Mouse (Mus musculus) small intestine, adult 2 months (tissue): ENCODE measurements around the gene Dact2. TPM values are rescaled to one million over a fixed set of nuclear protein-coding genes. Genes with fewer than 3 reads are reported as not detected.

Source experiments
- H3K27ac ChIP-seq: fragments of 200-500 bp; 2 replicates; pipeline ENCODE4 v1.5.1; 2012; ENCODE audit warnings: low read depth, low read length, control low read depth, inconsistent platforms; ENCODE audit not compliant: insufficient read depth
- H3K27me3 ChIP-seq: fragments of 200-500 bp; 2 replicates; pipeline ENCODE4 v1.6.1; 2012; ENCODE audit warnings: mild to moderate bottlenecking, moderate library complexity, low read length, inconsistent platforms; ENCODE audit not compliant: control insufficient read depth, insufficient read depth
- H3K36me3 ChIP-seq: fragments of 200-500 bp; 2 replicates; pipeline ENCODE4 v1.6.1; 2012; ENCODE audit warnings: mild to moderate bottlenecking, low read length, control low read depth, inconsistent platforms; ENCODE audit not compliant: control insufficient read depth, insufficient read depth
- H3K4me1 ChIP-seq: fragments of 200-500 bp; 2 replicates; pipeline ENCODE4 v1.6.1; 2012; ENCODE audit warnings: low read length, inconsistent platforms, mixed read lengths; ENCODE audit not compliant: control insufficient read depth, insufficient read depth, insufficient read length
- H3K4me3 ChIP-seq: fragments of 200-500 bp; 2 replicates; pipeline ENCODE4 v1.5.1; 2012; ENCODE audit warnings: low read depth, mild to moderate bottlenecking, control low read depth, inconsistent platforms, low read length, moderate library complexity
- CTCF ChIP-seq: fragments of 200-500 bp; IDR thresholded peaks from 2 replicates; pipeline ENCODE4 v1.5.1; 2012; ENCODE audit warnings: low read depth, mild to moderate bottlenecking, control low read depth, inconsistent platforms, low read length, moderate library complexity, mixed read lengths; ENCODE audit not compliant: insufficient replicate concordance, insufficient read length; ENCODE audit errors: extremely low read depth
- POLR2A ChIP-seq: fragments of 200-500 bp; IDR thresholded peaks from 2 replicates; pipeline ENCODE4 v1.6.1; 2012; ENCODE audit warnings: low read depth, mild to moderate bottlenecking, control low read depth, inconsistent platforms, low read length, moderate library complexity
- WGBS: fragments of 180-500 bp; shearing (Covaris S2); methylation state at CpG from one replicate; pipeline ENCODE4 v1.1.7; 2018; 5-methylcytosine and 5-hydroxymethylcytosine counted together
- polyA plus RNA-seq: library from polyadenylated mRNA; depleted of rRNA; stranded (reverse); fragments of >200 nt; gene quantifications from 2 replicates; pipeline ENCODE4 v1.2.3, GENCODE M21; 2012

Gene Dact2
- polyA plus RNA-seq, 1 experiment: 43.8 TPM

GRCm38 (mm10) chr17:14183717-14184116 is 20.4 kb downstream of the Dact2 start:
- Histone ChIP-seq H3K4me1 (peaks cover under 1% of the 10 kb centered on the region; the same call in 1 of the 2 replicates), H3K36me3 (no peaks in the 10 kb centered on the region), H3K4me3 (no peak overlapping the region), H3K27ac (no peak overlapping the region), H3K27me3 (no peaks in the 10 kb centered on the region)
- TF ChIP-seq POLR2A (no peak), CTCF (no peak)
- WGBS: 70% methylated on average over 4 of the region's 4 CpGs

GRCm38 (mm10) chr17:14182860-14183259 is 21.2 kb downstream of the Dact2 start:
- TF ChIP-seq CTCF: no peak
- TF ChIP-seq POLR2A: no peak
- H3K4me3 ChIP-seq: no peak overlapping the region
- no peaks in the 10 kb centered on the region for H3K27me3 ChIP-seq
- WGBS: 82% methylated on average over 3 of the region's 3 CpGs
- H3K27ac ChIP-seq: no peak overlapping the region
- H3K4me1 ChIP-seq: peaks cover 3% of the 10 kb centered on the region; the same call in 1 of the 2 replicates
- no peaks in the 10 kb centered on the region for H3K36me3 ChIP-seq

GRCm38 (mm10) chr17:14178911-14179310 is 25.2 kb downstream of the Dact2 start:
- 41% methylated on average over 4 of the region's 4 CpGs for WGBS
- Histone ChIP-seq H3K36me3 (no peaks in the 10 kb centered on the region), H3K27ac (no peak overlapping the region), H3K4me1 (peaks cover 10% of the 10 kb centered on the region; the same call in 1 of the 2 replicates), H3K27me3 (no peaks in the 10 kb centered on the region), H3K4me3 (no peak overlapping the region)
- TF ChIP-seq CTCF: no peak
- TF ChIP-seq POLR2A: no peak

- no peak for TF ChIP-seq POLR2A
- TF ChIP-seq CTCF: no peak
- H3K4me3 ChIP-seq: no peak overlapping the region
- H3K27ac ChIP-seq: no peak overlapping the region
- no peaks in the 10 kb centered on the region for H3K27me3 ChIP-seq
- 16% methylated on average over 4 of the region's 4 CpGs for WGBS
- H3K36me3 ChIP-seq: no peaks in the 10 kb centered on the region
- peaks cover 10% of the 10 kb centered on the region; the same call in 1 of the 2 replicates for H3K4me1 ChIP-seq
These were observed 25.6 kb downstream of the Dact2 start for GRCm38 (mm10) chr17:14178475-14178874.

GRCm38 (mm10) chr17:14178049-14178448 is 26.1 kb downstream of the Dact2 start:
- Histone ChIP-seq H3K36me3 (no peaks in the 10 kb centered on the region), H3K4me3 (no peak overlapping the region), H3K27me3 (no peaks in the 10 kb centered on the region), H3K4me1 (peaks cover 12% of the 10 kb centered on the region; the same call in 1 of the 2 replicates), H3K27ac (no peak overlapping the region)
- 50% methylated on average over 5 of the region's 5 CpGs for WGBS
- no peak for TF ChIP-seq CTCF
- no peak for TF ChIP-seq POLR2A

- 95% methylated on average over 5 of the region's 5 CpGs for WGBS
- Histone ChIP-seq H3K4me1 (peaks cover 12% of the 10 kb centered on the region; the same call in 1 of the 2 replicates), H3K4me3 (no peak overlapping the region), H3K27me3 (no peaks in the 10 kb centered on the region), H3K27ac (no peak overlapping the region), H3K36me3 (no peaks in the 10 kb centered on the region)
- TF ChIP-seq CTCF (no peak), POLR2A (no peak)
These were observed 27.1 kb downstream of the Dact2 start for GRCm38 (mm10) chr17:14177018-14177417.

- Histone ChIP-seq H3K27me3 (no peaks in the 10 kb centered on the region), H3K36me3 (no peaks in the 10 kb centered on the region), H3K4me1 (peaks cover 12% of the 10 kb centered on the region; the same call in 1 of the 2 replicates), H3K27ac (peak overlapping the region; percentile 70), H3K4me3 (no peak overlapping the region)
- no peak for TF ChIP-seq CTCF
- TF ChIP-seq POLR2A: no peak
- 71% methylated on average over 5 of the region's 5 CpGs for WGBS
These were observed 28.4 kb downstream of the Dact2 start for GRCm38 (mm10) chr17:14175704-14176103.
